22 mouse cellular contexts compared by ENCODE assay signal in the genomic region with DNA sequence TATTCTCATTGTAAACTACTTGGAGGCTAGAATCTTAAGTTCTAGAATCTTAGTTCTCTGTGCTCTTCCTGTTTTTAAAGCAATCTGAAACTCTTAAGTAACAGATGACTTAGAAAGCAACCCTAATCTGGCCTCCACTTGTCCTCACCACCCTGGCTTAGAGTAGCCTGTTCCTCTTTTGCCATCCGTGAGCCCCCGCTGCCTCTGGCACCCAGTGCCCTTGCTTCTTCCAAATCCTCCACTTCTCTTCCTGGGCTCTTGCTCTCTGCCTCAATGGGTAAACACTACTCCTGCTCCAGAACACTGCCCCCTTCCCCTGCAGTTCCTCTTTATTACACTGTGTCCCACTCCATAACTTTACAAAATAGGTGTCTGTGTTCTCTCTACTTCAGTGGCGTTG. TPM values are rescaled to one million over a fixed set of nuclear protein-coding genes. Genes with fewer than 3 reads are reported as not detected.
A peak's percentile ranks its signal among the peaks of the same experiment; 100 is the strongest.
DNase-seq lines count a peak whose midpoint lies in the region; ATAC-seq and TF ChIP-seq lines count a peak whose summit lies in the region.
"Had no signal": no experiment of that assay in that cellular context is flagged by ENCODE, and none has a peak within 500 bp of the region (broad histone marks: within the 10 kb centered on the region; RNA-seq: fewer than 3 reads in every experiment).

No protein-coding gene starts in this region.

- TF ChIP-seq CTCF in liver, postnatal 0 days (IDR thresholded peaks at IDR 0.05; ENCODE audit: low read depth): peak; percentile 29; the same call in 1 of the 2 replicates
- TF ChIP-seq CTCF in MEL (IDR thresholded peaks at IDR 0.05 in 2 of 3, conservative IDR thresholded peaks at IDR 0.05 in 1 of 3; ENCODE audit: control insufficient read depth in 1 of 3, insufficient read depth in 1 of 3, low read depth in 2 of 3, low read length in 3 of 3, poor library complexity in 1 of 3, severe bottlenecking in 1 of 3): peak in 2 of 3 experiments; percentile 8 to 22; a peak in 1 of 6 replicates

- no peak for TF ChIP-seq EP300 in liver, postnatal 0 days (IDR thresholded peaks at IDR 0.05; ENCODE audit: low read depth)
- TF ChIP-seq EP300 in MEL (IDR thresholded peaks at IDR 0.05; ENCODE audit: low read depth in 1 of 2, low read length in 2 of 2): no peak

- ATAC-seq in liver, postnatal 0 days: no peak
- no peak for ATAC-seq in liver, embryonic 11.5 days (replicated peaks; ENCODE audit: low FRiP score)
- no peak for ATAC-seq in midbrain, embryonic 11.5 days (ENCODE audit: low FRiP score)
- ATAC-seq: activated CD4-positive, CD25-positive, alpha-beta regulatory T cell, adult 4 months; midbrain, embryonic 15.5 days had no signal

- DNase-seq in liver, postnatal 0 days: no peak
- no peak for DNase-seq in liver, embryonic 11.5 days (ENCODE audit: low spot score)
- DNase-seq in MEL (ENCODE audit: low read depth, low spot score): peak; percentile 51
- peak; percentile 66 for DNase-seq in splenic B cell, adult 2 months (ENCODE audit: low read depth, low spot score)
- DNase-seq in midbrain, embryonic 11.5 days (ENCODE audit: low spot score, missing footprints): no peak
- DNase-seq in frontal cortex, postnatal 25 days (ENCODE audit: low spot score in 2 of 2): no peak
- DNase-seq: adrenal gland, postnatal 25 days; cerebellum, adult 18-20 months; cerebellum, postnatal 36 days; gastrocnemius, postnatal 14 days; kidney, adult 18-20 months; kidney, postnatal 10 days; layer of hippocampus, postnatal 36 days; lung, adult 18-20 months; thymus, adult 18-20 months; thymus, postnatal 4 days had no signal

- TF ChIP-seq POLR2A in MEL (IDR thresholded peaks at IDR 0.05; ENCODE audit: control insufficient read depth in 1 of 2, insufficient read depth in 1 of 2, low read depth in 1 of 2, low read length in 2 of 2, poor library complexity in 1 of 2): no peak

- H3K36me3 ChIP-seq in liver, postnatal 0 days (replicated peaks; ENCODE audit: insufficient read depth, low read length): peaks cover 20% of the 10 kb centered on the region
- no peaks in the 10 kb centered on the region; the same call in 1 of the 2 replicates for H3K36me3 ChIP-seq in liver, embryonic 11.5 days (ENCODE audit: control insufficient read depth, insufficient read depth, low read length)
- peaks cover 0 to 5% of the 10 kb centered on the region in 2 experiments; a peak in 2 of 4 replicates for H3K36me3 ChIP-seq in MEL (ENCODE audit: control insufficient read depth in 1 of 2, insufficient read depth in 2 of 2, low read length in 2 of 2)
- no peaks in the 10 kb centered on the region; the same call in 1 of the 2 replicates for H3K36me3 ChIP-seq in macrophage (ENCODE audit: inconsistent target)
- no peaks in the 10 kb centered on the region for H3K36me3 ChIP-seq in splenic B cell, adult 2 months (ENCODE audit: control insufficient read depth, insufficient read depth, low read length, poor library complexity, severe bottlenecking)
- peaks cover 3% of the 10 kb centered on the region; the same call in 1 of the 2 replicates for H3K36me3 ChIP-seq in midbrain, embryonic 11.5 days (ENCODE audit: control insufficient read depth, insufficient read depth, low read length)

- H3K9me3 ChIP-seq in liver, postnatal 0 days (ENCODE audit: low read length): no peaks in the 10 kb centered on the region
- no peaks in the 10 kb centered on the region for H3K9me3 ChIP-seq in liver, embryonic 11.5 days (ENCODE audit: control insufficient read depth, low read length)
- no peaks in the 10 kb centered on the region for H3K9me3 ChIP-seq in MEL (replicated peaks; ENCODE audit: insufficient read depth, low read length)
- H3K9me3 ChIP-seq in midbrain, embryonic 11.5 days (ENCODE audit: control insufficient read depth, low read length): no peaks in the 10 kb centered on the region
- H3K9me3 ChIP-seq: embryonic facial prominence, embryonic 10.5 days; midbrain, embryonic 15.5 days had no signal

- WGBS in liver, postnatal 0 days (ENCODE audit: insufficient replicate concordance): 55% methylated on average over 3 of the region's 3 CpGs
- WGBS in liver, embryonic 11.5 days: 87% methylated on average over 3 of the region's 3 CpGs
- 33% methylated on average over 3 of the region's 3 CpGs for WGBS in macrophage (ENCODE audit: missing documents)
- WGBS in midbrain, embryonic 11.5 days: 87% methylated on average over 3 of the region's 3 CpGs

- no peak overlapping the region for H3K9ac ChIP-seq in liver, postnatal 0 days (replicated peaks)
- H3K9ac ChIP-seq in liver, embryonic 11.5 days (ENCODE audit: low read depth, low read length): no peak overlapping the region
- H3K9ac ChIP-seq in MEL (ENCODE audit: control insufficient read depth, low read depth, low read length, poor library complexity, severe bottlenecking): no peak overlapping the region
- H3K9ac ChIP-seq in midbrain, embryonic 11.5 days (ENCODE audit: low read length): no peak overlapping the region
- H3K9ac ChIP-seq: hindbrain, embryonic 12.5 days; midbrain, embryonic 15.5 days had no signal

- no peak for TF ChIP-seq RAD21 in MEL (IDR thresholded peaks at IDR 0.05; ENCODE audit: low read depth, low read length)

- no peaks in the 10 kb centered on the region for H3K79me2 ChIP-seq in MEL (ENCODE audit: control insufficient read depth, insufficient read depth, low read length, poor library complexity)
- no peaks in the 10 kb centered on the region for H3K79me2 ChIP-seq in macrophage (ENCODE audit: inconsistent target)

- H3K4me2 ChIP-seq in liver, postnatal 0 days (ENCODE audit: low read depth, low read length): no peak overlapping the region
- no peak overlapping the region for H3K4me2 ChIP-seq in liver, embryonic 11.5 days
- no peak overlapping the region for H3K4me2 ChIP-seq in midbrain, embryonic 11.5 days
- H3K4me2 ChIP-seq: hindbrain, embryonic 12.5 days; midbrain, embryonic 15.5 days had no signal

- no peak overlapping the region for H3K4me3 ChIP-seq in liver, postnatal 0 days (ENCODE audit: low read depth, low read length)
- H3K4me3 ChIP-seq in liver, embryonic 11.5 days (ENCODE audit: low read depth, low read length): no peak overlapping the region
- H3K4me3 ChIP-seq in MEL (ENCODE audit: control insufficient read depth in 1 of 2, insufficient read depth in 1 of 2, low read depth in 2 of 2, low read length in 2 of 2): no peak overlapping the region
- H3K4me3 ChIP-seq in macrophage (ENCODE audit: inconsistent target): no peak overlapping the region
- H3K4me3 ChIP-seq in midbrain, embryonic 11.5 days (ENCODE audit: low read depth, low read length): no peak overlapping the region
- H3K4me3 ChIP-seq: embryonic facial prominence, embryonic 10.5 days; hindbrain, embryonic 12.5 days; layer of hippocampus, adult 2 months; midbrain, embryonic 15.5 days had no signal

- peak overlapping the region; percentile 64 for H3K27ac ChIP-seq in liver, postnatal 0 days (ENCODE audit: low read depth)
- no peak overlapping the region for H3K27ac ChIP-seq in liver, embryonic 11.5 days (ENCODE audit: low read depth, low read length)
- H3K27ac ChIP-seq in MEL (ENCODE audit: control insufficient read depth, low read depth, low read length): no peak overlapping the region
- peak overlapping the region; percentile 96 for H3K27ac ChIP-seq in macrophage
- no peak overlapping the region for H3K27ac ChIP-seq in midbrain, embryonic 11.5 days (ENCODE audit: low read depth, low read length)
- H3K27ac ChIP-seq: embryonic facial prominence, embryonic 10.5 days; hindbrain, embryonic 12.5 days; layer of hippocampus, adult 2 months; midbrain, embryonic 15.5 days had no signal

- H3K4me1 ChIP-seq in liver, postnatal 0 days (ENCODE audit: insufficient read depth): peaks cover 3% of the 10 kb centered on the region; the same call in 1 of the 2 replicates
- no peaks in the 10 kb centered on the region for H3K4me1 ChIP-seq in liver, embryonic 11.5 days (replicated peaks; ENCODE audit: control insufficient read depth, insufficient read depth, low read length)
- peaks cover 0 to 6% of the 10 kb centered on the region in 2 experiments; a peak in 2 of 4 replicates for H3K4me1 ChIP-seq in MEL (ENCODE audit: control insufficient read depth in 1 of 2, insufficient read depth in 2 of 2, low read length in 2 of 2)
- H3K4me1 ChIP-seq in midbrain, embryonic 11.5 days (ENCODE audit: control insufficient read depth, insufficient read depth, low read length): no peaks in the 10 kb centered on the region
- H3K4me1 ChIP-seq: embryonic facial prominence, embryonic 10.5 days; hindbrain, embryonic 12.5 days had no signal

- no peaks in the 10 kb centered on the region for H3K27me3 ChIP-seq in liver, postnatal 0 days (ENCODE audit: insufficient read depth, low read length)
- H3K27me3 ChIP-seq in liver, embryonic 11.5 days (replicated peaks; ENCODE audit: control insufficient read depth, insufficient read depth, low read length): no peaks in the 10 kb centered on the region
- H3K27me3 ChIP-seq in MEL (ENCODE audit: control insufficient read depth in 1 of 2, insufficient read depth in 2 of 2, low read length in 2 of 2): no peaks in the 10 kb centered on the region
- H3K27me3 ChIP-seq in splenic B cell, adult 2 months (ENCODE audit: control insufficient read depth, insufficient read depth, low read length, poor library complexity, severe bottlenecking): no peaks in the 10 kb centered on the region
- H3K27me3 ChIP-seq in midbrain, embryonic 11.5 days (ENCODE audit: control insufficient read depth, insufficient read depth, low read length): no peaks in the 10 kb centered on the region
- H3K27me3 ChIP-seq: hindbrain, embryonic 12.5 days; midbrain, embryonic 15.5 days had no signal

RNA-seq across cellular contexts. Expression of a gene that starts 14.3 kb away (rescaled TPM):
- polyA plus RNA-seq in liver, postnatal 0 days (2015; fragmentation: Nextera tagmentation; extraction: Ambion mirVana): 95.6 and 107 TPM in 2 replicates
- polyA plus RNA-seq in liver, embryonic 11.5 days (2014; fragmentation: Nextera tagmentation; extraction: Ambion mirVana): 32.8 and 35.3 TPM in 2 replicates
- total RNA-seq in MEL (2012; rRNA removed): 7.5 and 7.7 TPM in 2 replicates
- polyA plus RNA-seq in MEL (2012; ENCODE audit: insufficient read depth in 1 of 2, insufficient read length in 2 of 2, low read depth in 1 of 2, low replicate concordance in 2 of 2, missing spikeins in 1 of 2) (1 to 10 TPM in 1 of 2 experiments, not detected in 1; 6.5 TPM), macrophage (2018) (16.8 to 29.1 TPM (median 24.2 TPM) in 3 replicates)
- total RNA-seq in macrophage (2018; cell fraction: chromatin; rRNA removed): 10 to 100 TPM in 14 of 26 experiments, 1 to 10 TPM in 12; 1.7 to 20.9 (median 12.3) TPM
- 10 to 100 TPM; 16.3 to 36.8 (median 24.4) TPM for total RNA-seq in macrophage (2018; cell fraction: cytosol; rRNA removed)
- 10 to 100 TPM in 16 of 26 experiments, 1 to 10 TPM in 10; 4.0 to 30.8 (median 11.6) TPM for total RNA-seq in macrophage (2018; cell fraction: nucleus; rRNA removed)
- polyA plus RNA-seq in midbrain, embryonic 11.5 days (2014; fragmentation: Nextera tagmentation; extraction: Ambion mirVana): 32.5 and 35.2 TPM in 2 replicates

RNA-seq across cellular contexts. Expression of a gene that starts 26.1 kb away (rescaled TPM):
- 64.7 and 78.8 TPM in 2 replicates for polyA plus RNA-seq in liver, postnatal 0 days (2015; fragmentation: Nextera tagmentation; extraction: Ambion mirVana)
- 81.0 and 87.9 TPM in 2 replicates for polyA plus RNA-seq in liver, embryonic 11.5 days (2014; fragmentation: Nextera tagmentation; extraction: Ambion mirVana)
- total RNA-seq in MEL (2012; rRNA removed): 38.8 and 68.8 TPM in 2 replicates
- polyA plus RNA-seq in MEL (2012; ENCODE audit: insufficient read depth in 1 of 2, insufficient read length in 2 of 2, low read depth in 1 of 2, low replicate concordance in 2 of 2, missing spikeins in 1 of 2): 10 to 100 TPM in 1 of 2 experiments, not detected in 1; 55.9 TPM
- total RNA-seq in macrophage (2018; cell fraction: chromatin; rRNA removed): 100 to 1,000 TPM in 13 of 26 experiments, 10 to 100 TPM in 13; 16.0 to 287 (median 102) TPM
- total RNA-seq in macrophage (2018; cell fraction: cytosol; rRNA removed): 100 to 1,000 TPM; 194 to 451 (median 311) TPM
- total RNA-seq in macrophage (2018; cell fraction: nucleus; rRNA removed): 100 to 1,000 TPM in 22 of 26 experiments, 10 to 100 TPM in 4; 66.3 to 379 (median 177) TPM
- 162 to 260 TPM (median 170 TPM) in 3 replicates for polyA plus RNA-seq in macrophage (2018)
- polyA plus RNA-seq in midbrain, embryonic 11.5 days (2014; fragmentation: Nextera tagmentation; extraction: Ambion mirVana): 398 and 417 TPM in 2 replicates

RNA-seq across cellular contexts. Expression of a gene that starts 49.1 kb away (rescaled TPM):
- 26.0 and 28.3 TPM in 2 replicates for polyA plus RNA-seq in liver, postnatal 0 days (2015; fragmentation: Nextera tagmentation; extraction: Ambion mirVana)
- 23.6 and 24.1 TPM in 2 replicates for polyA plus RNA-seq in liver, embryonic 11.5 days (2014; fragmentation: Nextera tagmentation; extraction: Ambion mirVana)
- 65.1 and 79.6 TPM in 2 replicates for total RNA-seq in MEL (2012; rRNA removed)
- 10 to 100 TPM in 1 of 2 experiments, not detected in 1; 61.6 TPM for polyA plus RNA-seq in MEL (2012; ENCODE audit: insufficient read depth in 1 of 2, insufficient read length in 2 of 2, low read depth in 1 of 2, low replicate concordance in 2 of 2, missing spikeins in 1 of 2)
- 100 to 1,000 TPM in 16 of 26 experiments, 10 to 100 TPM in 10; 61.3 to 344 (median 127) TPM for total RNA-seq in macrophage (2018; cell fraction: chromatin; rRNA removed)
- 1,000 to 10,000 TPM in 6 of 26 experiments, 100 to 1,000 TPM in 20; 289 to 1,112 (median 609) TPM for total RNA-seq in macrophage (2018; cell fraction: cytosol; rRNA removed)
- 100 to 1,000 TPM; 108 to 456 (median 182) TPM for total RNA-seq in macrophage (2018; cell fraction: nucleus; rRNA removed)
- polyA plus RNA-seq in macrophage (2018): 845 to 1,624 TPM (median 1,052 TPM) in 3 replicates
- polyA plus RNA-seq in midbrain, embryonic 11.5 days (2014; fragmentation: Nextera tagmentation; extraction: Ambion mirVana): 35.7 and 36.1 TPM in 2 replicates

RNA-seq across cellular contexts. Expression of a gene that starts 49.5 kb away (rescaled TPM):
- 10.4 and 11.3 TPM in 2 replicates for polyA plus RNA-seq in liver, postnatal 0 days (2015; fragmentation: Nextera tagmentation; extraction: Ambion mirVana)
- 18.6 and 23.4 TPM in 2 replicates for polyA plus RNA-seq in liver, embryonic 11.5 days (2014; fragmentation: Nextera tagmentation; extraction: Ambion mirVana)
- 11.4 TPM in 2 replicates for total RNA-seq in MEL (2012; rRNA removed)
- polyA plus RNA-seq in MEL (2012; ENCODE audit: insufficient read depth in 1 of 2, insufficient read length in 2 of 2, low read depth in 1 of 2, low replicate concordance in 2 of 2, missing spikeins in 1 of 2): 10 to 100 TPM in 1 of 2 experiments, not detected in 1; 11.8 TPM
- total RNA-seq in macrophage (2018; cell fraction: chromatin; rRNA removed): 100 to 1,000 TPM in 24 of 26 experiments, 10 to 100 TPM in 2; 97.1 to 196 (median 136) TPM
- total RNA-seq in macrophage (2018; cell fraction: cytosol; rRNA removed): 10 to 100 TPM; 47.4 to 84.8 (median 67.0) TPM
- total RNA-seq in macrophage (2018; cell fraction: nucleus; rRNA removed): 100 to 1,000 TPM in 13 of 26 experiments, 10 to 100 TPM in 13; 75.8 to 197 (median 100) TPM
- polyA plus RNA-seq in macrophage (2018): 61.5 to 114 TPM (median 61.6 TPM) in 3 replicates
- polyA plus RNA-seq in midbrain, embryonic 11.5 days (2014; fragmentation: Nextera tagmentation; extraction: Ambion mirVana): 8.2 and 10.0 TPM in 2 replicates

Comparison
In these comparisons a context has a peak if more than half of its experiments do, and no peak if none do; other contexts are left out.
1. H3K27ac ChIP-seq: peak in liver, postnatal 0 days (single experiment) and macrophage (single experiment); none in liver, embryonic 11.5 days (single experiment), MEL (single experiment) and midbrain, embryonic 11.5 days (single experiment).
2. DNase-seq: peak in MEL (single experiment) and splenic B cell, adult 2 months (single experiment); none in liver, postnatal 0 days (single experiment), liver, embryonic 11.5 days (single experiment), midbrain, embryonic 11.5 days (single experiment) and frontal cortex, postnatal 25 days (0 of 2).
3. RNA of a gene that starts 49.1 kb away (polyA plus RNA-seq): 845 to 1,624 TPM in macrophage; 61.6 TPM in MEL, 35.7 to 36.1 TPM in midbrain, embryonic 11.5 days, 26.0 to 28.3 TPM in liver, postnatal 0 days and 23.6 to 24.1 TPM in liver, embryonic 11.5 days; every median in the first group is over 10 times any median in the second.